Mouse (Mus musculus): Measurements from ENCODE around the gene Ttc7b. TPM values are rescaled to one million over a fixed set of nuclear protein-coding genes. Genes with fewer than 3 reads are reported as not detected.
A peak's percentile ranks its signal among the peaks of the same experiment; 100 is the strongest.

The Ttc7b gene
- total RNA-seq, 2 experiments from 2014 or later: 220 to 240 TPM

GRCm38 (mm10) chr12:100343554-100343953 lies 177.1 kb downstream of the Ttc7b start:
- DNase-seq (ENCODE audit: low spot score in 2 of 2): no peak

GRCm38 (mm10) chr12:100341614-100342013 lies 179.0 kb downstream of the Ttc7b start:
- DNase-seq (ENCODE audit: low spot score in 2 of 2): no peak

GRCm38 (mm10) chr12:100340901-100341460 lies 179.6 kb downstream of the Ttc7b start:
- DNase-seq (ENCODE audit: low spot score in 2 of 2): no peak

GRCm38 (mm10) chr12:100338055-100338454 lies 182.6 kb downstream of the Ttc7b start:
- DNase-seq (ENCODE audit: low spot score in 2 of 2): no peak

- DNase-seq (ENCODE audit: low spot score in 2 of 2): no peak
Observed at GRCm38 (mm10) chr12:100337351-100338018, 183.1 kb downstream of the Ttc7b start.

GRCm38 (mm10) chr12:100336241-100336640 lies 184.4 kb downstream of the Ttc7b start:
- DNase-seq (ENCODE audit: low spot score in 2 of 2): no peak

GRCm38 (mm10) chr12:100331806-100332205 lies 188.8 kb downstream of the Ttc7b start:
- no peak for DNase-seq (ENCODE audit: low spot score in 2 of 2)

GRCm38 (mm10) chr12:100330234-100330633 lies 190.4 kb downstream of the Ttc7b start:
- no peak for DNase-seq (ENCODE audit: low spot score in 2 of 2)

- DNase-seq (ENCODE audit: low spot score in 2 of 2): no peak
Observed at GRCm38 (mm10) chr12:100328998-100329397, 191.6 kb downstream of the Ttc7b start.

- DNase-seq (ENCODE audit: low spot score in 2 of 2): no peak
Observed at GRCm38 (mm10) chr12:100328557-100328956, 192.1 kb downstream of the Ttc7b start.

- DNase-seq (ENCODE audit: low spot score in 2 of 2): no peak
Observed at GRCm38 (mm10) chr12:100326732-100327131, 193.9 kb downstream of the Ttc7b start.

- DNase-seq (ENCODE audit: low spot score in 2 of 2): no peak
Observed at GRCm38 (mm10) chr12:100325618-100326017, 195.0 kb downstream of the Ttc7b start.

GRCm38 (mm10) chr12:100325212-100325611 lies 195.4 kb downstream of the Ttc7b start:
- no peak for DNase-seq (ENCODE audit: low spot score in 2 of 2)

- no peak for DNase-seq (ENCODE audit: low spot score in 2 of 2)
Observed at GRCm38 (mm10) chr12:100323641-100324040, 197.0 kb downstream of the Ttc7b start.

GRCm38 (mm10) chr12:100322225-100322624 lies 198.4 kb downstream of the Ttc7b start:
- no peak for DNase-seq (ENCODE audit: low spot score in 2 of 2)

- no peak for DNase-seq (ENCODE audit: low spot score in 2 of 2)
Observed at GRCm38 (mm10) chr12:100321545-100321944, 199.1 kb downstream of the Ttc7b start.

- no peak for DNase-seq (ENCODE audit: low spot score in 2 of 2)
Observed at GRCm38 (mm10) chr12:100319746-100320145, 200.9 kb downstream of the Ttc7b start.

GRCm38 (mm10) chr12:100317936-100318335 lies 202.7 kb downstream of the Ttc7b start:
- no peak for DNase-seq (ENCODE audit: low spot score in 2 of 2)

- DNase-seq (ENCODE audit: low spot score in 2 of 2): peak in 1 of 2 experiments; percentile 61
Observed at GRCm38 (mm10) chr12:100316094-100316493, 204.5 kb downstream of the Ttc7b start.

- peak in 1 of 2 experiments; percentile 46 for DNase-seq (ENCODE audit: low spot score in 2 of 2)
Observed at GRCm38 (mm10) chr12:100315119-100315885, 205.3 kb downstream of the Ttc7b start.

- peak; percentile 48 to 67 for DNase-seq (ENCODE audit: low spot score in 2 of 2)
Observed at GRCm38 (mm10) chr12:100313785-100314375, 206.7 kb downstream of the Ttc7b start.

GRCm38 (mm10) chr12:100313209-100313608 lies 207.4 kb downstream of the Ttc7b start:
- DNase-seq (ENCODE audit: low spot score in 2 of 2): no peak

All from left cerebral cortex, adult 18-20 months (tissue).